In the genomic region with DNA sequence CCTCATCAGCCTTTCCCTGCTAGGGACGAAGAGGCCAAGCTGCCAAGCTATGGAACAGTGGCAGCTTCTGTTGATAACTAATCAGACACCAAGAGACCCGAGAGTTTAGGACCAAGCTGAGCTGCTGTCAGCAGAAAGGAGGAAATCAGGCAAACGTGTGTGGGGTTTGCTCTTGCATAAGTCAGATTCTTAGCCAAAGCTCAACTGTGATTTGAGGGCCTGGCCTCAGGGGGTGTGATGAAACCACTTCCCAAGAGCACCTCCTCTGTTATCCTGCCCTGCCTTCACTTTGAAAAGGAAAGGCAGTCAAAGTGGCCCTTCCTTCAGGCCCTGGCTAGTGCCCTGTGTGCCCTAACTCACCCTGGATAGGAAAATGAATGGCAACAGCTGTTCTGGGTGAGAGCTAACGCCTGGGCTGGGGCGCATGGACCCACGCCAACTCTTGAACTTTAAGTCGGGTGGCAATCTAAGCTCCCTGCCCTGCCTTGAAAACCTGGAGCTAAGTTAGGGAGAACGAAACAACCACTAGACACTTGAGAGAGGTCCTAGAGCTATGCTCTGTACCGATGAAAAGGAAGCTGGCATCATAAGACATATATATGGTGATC, we compare ENCODE assay signal across 8 mouse cellular contexts. TPM values are rescaled to one million over a fixed set of nuclear protein-coding genes. Genes with fewer than 3 reads are reported as not detected.
DNase-seq lines count a peak whose midpoint lies in the region; ATAC-seq lines count a peak whose summit lies in the region.

Txndc5 (minus strand) TSS at position 138 of the 608 bp plus-strand sequence.

- H3K4me3 ChIP-seq in embryonic facial prominence, embryonic 14.5 days (ENCODE audit: low read depth, low read length) = peak within 1 kb of the TSS; percentile 99
- H3K4me3 ChIP-seq in heart, embryonic 12.5 days = peak within 1 kb of the TSS; percentile 75
- peak within 1 kb of the TSS; percentile 98 for H3K4me3 ChIP-seq in megakaryocyte, embryonic 14.5 days (replicated peaks)

- 47% methylated on average over 9 of the region's 9 CpGs for WGBS in embryonic facial prominence, embryonic 14.5 days
- WGBS in heart, embryonic 12.5 days = 48% methylated on average over 9 of the region's 9 CpGs

- no peaks in the 10 kb centered on the region for H3K27me3 ChIP-seq in embryonic facial prominence, embryonic 14.5 days (replicated peaks; ENCODE audit: control insufficient read depth, insufficient read depth, low read length)
- 0 out of 2 replicates have a peak, but pooled peaks cover 4% of the 10 kb centered on the region for H3K27me3 ChIP-seq in heart, embryonic 12.5 days (replicated peaks)
- peaks cover 38% of the 10 kb centered on the region for H3K27me3 ChIP-seq in megakaryocyte, embryonic 14.5 days (replicated peaks)

- peaks cover 27% of the 10 kb centered on the region for H3K4me1 ChIP-seq in embryonic facial prominence, embryonic 14.5 days (ENCODE audit: control insufficient read depth, insufficient read depth, low read length)
- H3K4me1 ChIP-seq in heart, embryonic 12.5 days (replicated peaks) = peaks cover 33% of the 10 kb centered on the region
- H3K4me1 ChIP-seq in megakaryocyte, embryonic 14.5 days = peaks cover 42% of the 10 kb centered on the region

- H3K27ac ChIP-seq in embryonic facial prominence, embryonic 14.5 days (replicated peaks; ENCODE audit: low read depth, low read length) = peak within 1 kb of the TSS; percentile 93
- H3K27ac ChIP-seq in heart, embryonic 12.5 days (ENCODE audit: poor library complexity, severe bottlenecking) = peak within 1 kb of the TSS; percentile 88

- H3K36me3 ChIP-seq in embryonic facial prominence, embryonic 14.5 days (ENCODE audit: control insufficient read depth, insufficient read depth, low read length) = peaks cover 6% of the 10 kb centered on the region; the same call in 1 of the 2 replicates
- H3K36me3 ChIP-seq in heart, embryonic 12.5 days = 0 out of 2 replicates have a peak, but pooled peaks cover 3% of the 10 kb centered on the region
- peaks cover 12% of the 10 kb centered on the region for H3K36me3 ChIP-seq in megakaryocyte, embryonic 14.5 days (replicated peaks; ENCODE audit: low read length)

- H3K4me2 ChIP-seq in embryonic facial prominence, embryonic 14.5 days (ENCODE audit: low read depth, low read length) = peak within 1 kb of the TSS; percentile 61
- peak within 1 kb of the TSS; percentile 77 for H3K4me2 ChIP-seq in heart, embryonic 12.5 days

- ATAC-seq in embryonic facial prominence, embryonic 14.5 days (ENCODE audit: low read depth) = no peak
- peak; percentile 5; the same call in 1 of the 2 replicates for ATAC-seq in heart, embryonic 12.5 days (ENCODE audit: insufficient number of reproducible peaks, low FRiP score)

- H3K9ac ChIP-seq in embryonic facial prominence, embryonic 14.5 days (ENCODE audit: low read depth, low read length) = peak within 1 kb of the TSS; percentile 90
- H3K9ac ChIP-seq in heart, embryonic 12.5 days = peak within 1 kb of the TSS; percentile 83

- no peaks in the 10 kb centered on the region for H3K9me3 ChIP-seq in embryonic facial prominence, embryonic 14.5 days (ENCODE audit: control insufficient read depth, low read length)
- H3K9me3 ChIP-seq in heart, embryonic 12.5 days (replicated peaks) = no peaks in the 10 kb centered on the region
- H3K9me3 ChIP-seq in megakaryocyte, embryonic 14.5 days = no peaks in the 10 kb centered on the region

- DNase-seq in thymus, postnatal 0 days (ENCODE audit: low spot score) = no peak
- DNase-seq in thymus, postnatal 14 days = no peak
- DNase-seq in embryonic facial prominence, embryonic 14.5 days (ENCODE audit: low spot score) = no peak
- no peak for DNase-seq in left cerebral cortex, postnatal 10 days (ENCODE audit: extremely low spot score in 1 of 2, low spot score in 2 of 2)
- DNase-seq in embryo, embryonic 9.5 days (ENCODE audit: extremely low spot score) = no peak
- no peak for DNase-seq in urinary bladder, postnatal 14 days (ENCODE audit: low spot score)

- intact Hi-C loops in left cerebral cortex, postnatal 10 days (cut with DNase I) = loop anchor here (5.0 kb wide), 1 partner anchor 54 kb away; no protein-coding TSS in a partner anchor

RNA-seq across cellular contexts. Expression of gene Txndc5, which starts in this region (rescaled TPM):
- 53.4 and 53.7 TPM in 2 replicates for polyA plus RNA-seq in thymus, postnatal 0 days (2015; fragmentation: Nextera tagmentation; extraction: Ambion mirVana)
- 336 and 353 TPM in 2 replicates for polyA plus RNA-seq in embryonic facial prominence, embryonic 14.5 days (2014; fragmentation: Nextera tagmentation; extraction: Ambion mirVana)
- 254 and 258 TPM in 2 replicates for polyA plus RNA-seq in heart, embryonic 12.5 days (2016; fragmentation: Nextera tagmentation; extraction: Ambion mirVana)
- total RNA-seq in left cerebral cortex, postnatal 10 days (2021) = 10 to 100 TPM; 43.6 to 47.3 TPM
- 29.2 and 83.2 TPM in 2 replicates for polyA plus RNA-seq in megakaryocyte, embryonic 14.5 days (2012; ENCODE audit: insufficient read depth, low replicate concordance)
